Mouse (Mus musculus) liver, adult 2 months (tissue): ENCODE data around the gene Sh3yl1. TPM values are rescaled to one million over a fixed set of nuclear protein-coding genes. Genes with fewer than 3 reads are reported as not detected.

Source experiments
- DNase-seq: peaks from one replicate; pipeline ENCODE4 v3.0.0-alpha.2; 2011; ENCODE audit warnings: low read depth, low spot score; ENCODE audit errors: extremely low read depth
- H3K27ac ChIP-seq: fragments of 200-500 bp; replicated peaks from 2 replicates; pipeline ENCODE4 v1.5.1; 2012; ENCODE audit warnings: low read depth, mild to moderate bottlenecking, control low read depth, inconsistent platforms, low read length; ENCODE audit not compliant: insufficient read depth
- H3K27me3 ChIP-seq: fragments of 200-500 bp; 2 replicates; pipeline ENCODE4 v1.6.1; 2012; ENCODE audit warnings: mild to moderate bottlenecking, moderate library complexity, low read length, inconsistent platforms; ENCODE audit not compliant: control insufficient read depth, insufficient read depth
- H3K36me3 ChIP-seq: fragments of 200-500 bp; 2 replicates; pipeline ENCODE4 v1.6.1; 2012; ENCODE audit warnings: low read length, inconsistent platforms; ENCODE audit not compliant: control insufficient read depth, insufficient read depth
- H3K4me1 ChIP-seq: fragments of 200-500 bp; 2 replicates; pipeline ENCODE4 v1.6.1; 2011; ENCODE audit warnings: low read length; ENCODE audit not compliant: control insufficient read depth, insufficient read depth
- H3K4me3 ChIP-seq: fragments of 200-500 bp; 2 replicates; pipeline ENCODE4 v1.5.1; 2011; ENCODE audit warnings: low read depth, mild to moderate bottlenecking, control low read depth, low read length, moderate library complexity; ENCODE audit not compliant: insufficient read depth
- H3K79me2 ChIP-seq: fragments of 200-500 bp; 2 replicates; pipeline ENCODE4 v1.6.1; 2012; ENCODE audit warnings: inconsistent platforms, mild to moderate bottlenecking, low read length, moderate library complexity; ENCODE audit not compliant: control insufficient read depth, insufficient read depth
- H3K9ac ChIP-seq: fragments of 200-500 bp; 2 replicates; pipeline ENCODE4 v1.6.1; 2012; ENCODE audit warnings: low read depth, mild to moderate bottlenecking, control low read depth, inconsistent platforms, low read length
- CTCF ChIP-seq: fragments of 200-500 bp; IDR thresholded peaks from 2 replicates; pipeline ENCODE4 v1.5.1; 2011; ENCODE audit warnings: low read depth, low read length, control low read depth
- POLR2A ChIP-seq: fragments of 200-500 bp; IDR thresholded peaks from 2 replicates; pipeline ENCODE4 v1.6.1; 2011; ENCODE audit warnings: low read length, control low read depth; ENCODE audit not compliant: insufficient read depth; ENCODE audit errors: extremely low read depth
- WGBS: fragments of 180-500 bp; shearing (Covaris S2); methylation state at CpG from one replicate; pipeline ENCODE4 v1.1.7; 2018; 5-methylcytosine and 5-hydroxymethylcytosine counted together
- polyA plus RNA-seq: library from polyadenylated mRNA; depleted of rRNA; stranded (reverse); fragments of >200 nt; gene quantifications from 2 replicates; pipeline ENCODE4 v1.2.3, GENCODE M21; 2012; rRNA removed
- total RNA-seq: library from RNA; depleted of rRNA; stranded (reverse); fragments of >200 nt; gene quantifications from 2 replicates; pipeline ENCODE4 v1.2.3, GENCODE M21; 2014; rRNA removed

Sh3yl1 gene
- total RNA-seq: 4.2 TPM in 2 replicates
- 4.1 and 5.2 TPM in 2 replicates for polyA plus RNA-seq

GRCm38 (mm10) chr12:30911261-30912047, at the start of gene Sh3yl1, which contains the start of gene Acp1:
TSS of gene Sh3yl1 (plus strand) at chr12:30911668.
TSS of gene Acp1 (minus strand) at chr12:30911589.
- TF ChIP-seq CTCF (no peak), POLR2A (peak; percentile 63)
- Histone ChIP-seq H3K79me2 (peaks cover 9% of the 10 kb centered on the region; the same call in 1 of the 2 replicates), H3K27ac (peak within 1 kb of the TSS; percentile 71), H3K4me3 (peak within 1 kb of the TSS; percentile 82), H3K27me3 (no peaks in the 10 kb centered on the region), H3K36me3 (peaks cover under 1% of the 10 kb centered on the region; the same call in 1 of the 2 replicates), H3K9ac (peak within 1 kb of the TSS; percentile 82), H3K4me1 (peaks cover 3% of the 10 kb centered on the region; the same call in 1 of the 2 replicates)
- under 1% methylated on average over 52 of the region's 52 CpGs for WGBS
- DNase-seq: peak; percentile 75

GRCm38 (mm10) chr12:30864347-30864746, 47.1 kb upstream of the Sh3yl1 start:
- TF ChIP-seq CTCF (no peak), POLR2A (no peak)

GRCm38 (mm10) chr12:30865781-30866180, 45.7 kb upstream of the Sh3yl1 start:
- H3K27me3 ChIP-seq: no peaks in the 10 kb centered on the region
- no peak overlapping the region for H3K27ac ChIP-seq
- H3K36me3 ChIP-seq: no peaks in the 10 kb centered on the region
- TF ChIP-seq POLR2A (no peak), CTCF (no peak)
- no peak overlapping the region for H3K4me3 ChIP-seq
- no peak overlapping the region for H3K9ac ChIP-seq
- WGBS: 85% methylated on average over 4 of the region's 4 CpGs
- H3K4me1 ChIP-seq: no peaks in the 10 kb centered on the region
- no peak for DNase-seq
- H3K79me2 ChIP-seq: no peaks in the 10 kb centered on the region

More at GRCm38 (mm10) chr12:30864347-30864746, 47.1 kb upstream of the Sh3yl1 start:
- Histone ChIP-seq H3K36me3 (no peaks in the 10 kb centered on the region), H3K9ac (no peak overlapping the region), H3K79me2 (no peaks in the 10 kb centered on the region), H3K4me1 (no peaks in the 10 kb centered on the region), H3K4me3 (no peak overlapping the region), H3K27me3 (no peaks in the 10 kb centered on the region), H3K27ac (no peak overlapping the region)
- WGBS: 81% methylated on average over 2 of the region's 2 CpGs
- no peak for DNase-seq

DNA sequence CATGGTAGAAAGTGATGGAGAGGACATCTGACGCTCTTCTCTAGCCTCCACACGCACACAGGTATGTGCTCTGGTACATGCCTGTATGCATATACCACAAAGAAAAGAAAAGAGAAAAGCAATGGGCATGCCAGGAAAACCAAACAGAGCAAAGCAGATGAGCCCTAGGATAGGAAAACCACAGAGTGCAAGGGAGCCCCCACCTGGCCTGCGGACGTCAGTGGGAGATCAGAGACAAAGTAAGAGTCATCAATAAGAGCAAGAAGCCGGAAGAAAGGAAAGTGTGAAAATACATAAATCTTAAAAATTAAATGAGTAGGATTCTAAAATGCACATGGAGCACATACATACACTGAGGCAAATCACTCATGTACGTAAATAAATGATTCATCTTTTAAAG, 32.0 kb upstream of the Sh3yl1 start:
- no peak overlapping the region for H3K27ac ChIP-seq
- WGBS: 69% methylated on average over 6 of the region's 6 CpGs
- no peaks in the 10 kb centered on the region for H3K36me3 ChIP-seq
- no peak for DNase-seq
- peaks cover 6% of the 10 kb centered on the region for H3K27me3 ChIP-seq
- H3K79me2 ChIP-seq: no peaks in the 10 kb centered on the region
- H3K4me1 ChIP-seq: no peaks in the 10 kb centered on the region
- TF ChIP-seq CTCF (no peak), POLR2A (no peak)
- H3K9ac ChIP-seq: no peak overlapping the region
- no peak overlapping the region for H3K4me3 ChIP-seq

DNA sequence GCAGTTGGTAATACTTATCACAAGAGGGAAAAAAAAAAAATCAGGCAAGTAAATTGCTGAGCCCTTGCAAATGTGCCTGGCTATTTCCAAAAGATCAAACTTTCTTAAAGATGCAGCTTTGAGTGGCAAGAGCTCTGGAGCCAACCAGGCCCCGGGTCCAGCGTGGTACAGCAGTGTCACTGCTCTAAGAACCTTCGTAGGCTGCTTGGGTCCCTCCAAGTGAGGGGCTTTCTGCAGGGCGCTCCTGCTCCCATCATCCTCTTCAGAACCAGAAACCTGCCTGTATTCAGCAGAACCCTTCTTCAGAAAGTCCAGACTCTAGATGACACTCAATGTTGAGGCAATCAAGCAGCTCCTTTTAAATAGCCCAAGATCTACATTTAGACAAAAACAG, 27.9 kb upstream of the Sh3yl1 start:
- no peak for DNase-seq

DNA sequence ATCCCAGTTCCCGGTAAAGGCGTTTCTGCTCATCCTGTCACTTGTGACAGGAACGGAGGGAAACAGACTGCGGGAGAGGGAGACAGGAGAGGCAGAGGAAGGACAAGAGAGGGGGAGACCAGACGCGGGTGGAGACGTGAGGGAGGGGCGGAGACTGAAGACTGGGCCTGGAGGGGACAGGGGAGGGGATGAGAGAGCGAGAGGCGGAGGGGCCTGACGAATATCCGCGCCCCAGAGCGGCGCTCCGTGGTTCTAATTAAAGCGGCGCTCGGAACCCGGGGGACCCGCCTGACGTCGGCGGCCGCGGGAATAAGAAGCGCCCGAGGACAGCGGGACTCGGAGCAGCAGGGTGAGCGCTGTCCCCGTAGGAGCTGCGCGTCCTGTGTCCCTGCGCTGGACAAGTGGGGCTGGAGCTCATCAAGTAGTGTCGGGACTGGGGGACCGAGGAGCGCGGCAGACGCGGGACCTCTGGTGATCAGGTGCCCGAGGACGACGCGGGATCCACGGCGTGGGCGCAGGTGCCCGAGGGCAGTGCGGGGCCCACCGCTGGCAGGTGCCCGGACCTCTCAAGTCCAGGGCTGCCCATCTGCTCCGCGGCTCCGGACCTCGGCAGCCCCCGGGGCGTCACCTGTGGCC, 27.4 kb upstream of the Sh3yl1 start, which contains the start of gene Alkal2:
TSS of gene Alkal2 (plus strand) at position 337 of the 636 bp plus-strand sequence.
- H3K27me3 ChIP-seq: peaks cover 15% of the 10 kb centered on the region
- no peaks in the 10 kb centered on the region for H3K79me2 ChIP-seq
- H3K4me1 ChIP-seq: no peaks in the 10 kb centered on the region; the same call in 1 of the 2 replicates
- no peak within 1 kb of the TSS for H3K9ac ChIP-seq
- DNase-seq: no peak
- H3K36me3 ChIP-seq: no peaks in the 10 kb centered on the region
- 2% methylated on average over 57 of the region's 58 CpGs for WGBS
- H3K27ac ChIP-seq: no peak within 1 kb of the TSS
- H3K4me3 ChIP-seq: no peak within 1 kb of the TSS
- TF ChIP-seq POLR2A (no peak), CTCF (no peak)

More for the DNA sequence above, 27.9 kb upstream of the Sh3yl1 start:
- Histone ChIP-seq H3K4me3 (no peak overlapping the region), H3K36me3 (no peaks in the 10 kb centered on the region), H3K79me2 (no peaks in the 10 kb centered on the region), H3K27ac (no peak overlapping the region), H3K4me1 (no peaks in the 10 kb centered on the region; the same call in 1 of the 2 replicates), H3K9ac (no peak overlapping the region), H3K27me3 (peaks cover 15% of the 10 kb centered on the region)
- 18% methylated on average over 4 of the region's 4 CpGs for WGBS
- TF ChIP-seq POLR2A: no peak
- TF ChIP-seq CTCF: no peak
